Mouse (Mus musculus): ENCODE measurements around the gene Grasp. TPM values are rescaled to one million over a fixed set of nuclear protein-coding genes. Genes with fewer than 3 reads are reported as not detected.

The Grasp gene
- polyA plus RNA-seq, 1 experiment from 2014 or later, result 0.44 TPM

Small RNA genes within 50 kb of the gene (microRNA-seq; reads per million reads assigned to microRNA genes)
- gene Mir6962, result 2.1 reads per million

Other genes with a start within 250 kb of the Grasp start
- not detected in 2 replicates for gene Gm47841, start 176.8 kb upstream of the Grasp start, polyA plus RNA-seq (2015; fragmentation: Nextera tagmentation; extraction: Ambion mirVana)
- 0.13 and 0.17 TPM in 2 replicates for gene Fignl2, start 145.6 kb upstream of the Grasp start, polyA plus RNA-seq (2015; fragmentation: Nextera tagmentation; extraction: Ambion mirVana)
- gene Ankrd33, start 108.4 kb upstream of the Grasp start, polyA plus RNA-seq (2015; fragmentation: Nextera tagmentation; extraction: Ambion mirVana), result not detected in 2 replicates
- gene Acvrl1, start 95.7 kb upstream of the Grasp start, polyA plus RNA-seq (2015; fragmentation: Nextera tagmentation; extraction: Ambion mirVana), result 1.2 and 1.3 TPM in 2 replicates
- gene Acvr1b, start 50.1 kb upstream of the Grasp start, polyA plus RNA-seq (2015; fragmentation: Nextera tagmentation; extraction: Ambion mirVana), result 1.0 and 1.6 TPM in 2 replicates
- 0.43 and 0.56 TPM in 2 replicates for gene Nr4a1, start 30.1 kb downstream of the Grasp start, polyA plus RNA-seq (2015; fragmentation: Nextera tagmentation; extraction: Ambion mirVana)
- 29.6 and 31.7 TPM in 2 replicates for gene Atg101, start 60.1 kb downstream of the Grasp start, polyA plus RNA-seq (2015; fragmentation: Nextera tagmentation; extraction: Ambion mirVana)
- 0.13 and 0.22 TPM in 2 replicates for gene 6030408B16Rik, start 69.0 kb downstream of the Grasp start, polyA plus RNA-seq (2015; fragmentation: Nextera tagmentation; extraction: Ambion mirVana)
- gene Krt80, start 146.0 kb downstream of the Grasp start, polyA plus RNA-seq (2015; fragmentation: Nextera tagmentation; extraction: Ambion mirVana), result 0.10 TPM in 2 replicates
- gene Krt7, start 186.9 kb downstream of the Grasp start, polyA plus RNA-seq (2015; fragmentation: Nextera tagmentation; extraction: Ambion mirVana), result 2.9 and 5.1 TPM in 2 replicates
- gene Krt87, start 214.6 kb downstream of the Grasp start, polyA plus RNA-seq (2015; fragmentation: Nextera tagmentation; extraction: Ambion mirVana), result not detected in 2 replicates
- gene Krt88, start 223.6 kb downstream of the Grasp start, polyA plus RNA-seq (2015; fragmentation: Nextera tagmentation; extraction: Ambion mirVana), result not detected in 2 replicates
- gene Krt81, start 239.6 kb downstream of the Grasp start, polyA plus RNA-seq (2015; fragmentation: Nextera tagmentation; extraction: Ambion mirVana), result not detected in 2 replicates
- not detected in 2 replicates for gene Krt86, start 249.3 kb downstream of the Grasp start, polyA plus RNA-seq (2015; fragmentation: Nextera tagmentation; extraction: Ambion mirVana)

Data from liver, embryonic 13.5 days (tissue).